Mouse (Mus musculus) embryonic fibroblast, embryonic 13.5 days (primary cell): ENCODE measurements at regions not wholly inside any gene's neighbourhood (a gene's known extent, or its start where the extent isn't known, plus 50 kb on each side); places are given as distances from the start of the nearest gene placed in this dataset.

ENCODE experiments used
- CTCF ChIP-seq: IDR thresholded peaks from 2 replicates; pipeline ENCODE4 v1.5.1; 2011; ENCODE audit warnings: mild to moderate bottlenecking, control low read depth, low read length, moderate library complexity, borderline replicate concordance; ENCODE audit not compliant: insufficient read depth
- POLR2A ChIP-seq: IDR thresholded peaks from 2 replicates; pipeline ENCODE4 v1.6.1; 2011; ENCODE audit warnings: low read depth, mild to moderate bottlenecking, control low read depth, low read length, moderate library complexity

GRCm38 (mm10) chr3:37956543-37956942 is 232.3 kb upstream of the Gm5148 start:
- no peak for TF ChIP-seq POLR2A
- no peak for TF ChIP-seq CTCF
